Mouse (Mus musculus): Measurements from ENCODE around the gene Fiz1.
"Not testable (repeated sequence)": the region's sequence is repeated elsewhere in the genome, so short reads cannot be mapped to it uniquely, and the experiment has no call there.

- not testable (repeated sequence) for TF ChIP-seq POLR2A, CTCF (IDR thresholded peaks at IDR 0.05; ENCODE audit: extremely low read depth, insufficient read depth, low read length)
Measured at GRCm38 (mm10) chr7:5002876-5003275, 11.6 kb downstream of the Fiz1 start.
